Mouse (Mus musculus) cortical plate, adult 2 months (tissue): ENCODE measurements around the gene Ajap1.

ENCODE experiments used
- CTCF ChIP-seq: fragments of 200-500 bp; IDR thresholded peaks from 2 replicates; pipeline ENCODE4 v1.5.1; 2011; ENCODE audit warnings: mild to moderate bottlenecking, control low read depth, low read length; ENCODE audit not compliant: insufficient read depth; ENCODE audit errors: extremely low read depth
- POLR2A ChIP-seq: fragments of 200-500 bp; IDR thresholded peaks from 2 replicates; pipeline ENCODE4 v1.6.1; 2011; ENCODE audit warnings: mild to moderate bottlenecking, low read length, control low read depth; ENCODE audit not compliant: insufficient read depth; ENCODE audit errors: extremely low read depth

GRCm38 (mm10) chr4:153417164-153417896, 65.3 kb downstream of the Ajap1 start:
- no peak for TF ChIP-seq CTCF
- no peak for TF ChIP-seq POLR2A
